Mouse (Mus musculus) liver, embryonic 12.5 days (tissue): ENCODE measurements around the gene Hils1. TPM values are rescaled to one million over a fixed set of nuclear protein-coding genes. Genes with fewer than 3 reads are reported as not detected.

Experiments
- ATAC-seq: fragments of 200-750 bp; cut with Nextera tagmentation; 2 replicates; pipeline ENCODE4 v1.8.0; 2017; ENCODE audit warnings: moderate number of reproducible peaks, mild to moderate bottlenecking, moderate library complexity
- H3K27ac ChIP-seq: fragments of 300-500 bp; sonication (generic); 2 replicates; pipeline ENCODE4 v1.5.1; 2016; ENCODE audit warnings: mild to moderate bottlenecking
- H3K27me3 ChIP-seq: fragments of 300-500 bp; sonication (generic); replicated peaks from 2 replicates; pipeline ENCODE4 v1.6.1; 2016; ENCODE audit warnings: mild to moderate bottlenecking, moderate library complexity
- H3K36me3 ChIP-seq: fragments of 300-500 bp; sonication (generic); 2 replicates; pipeline ENCODE4 v1.6.1; 2016; ENCODE audit warnings: mild to moderate bottlenecking, moderate library complexity
- H3K4me1 ChIP-seq: fragments of 300-500 bp; sonication (generic); 2 replicates; pipeline ENCODE4 v1.6.1; 2016
- H3K4me2 ChIP-seq: fragments of 300-500 bp; sonication (generic); 2 replicates; pipeline ENCODE4 v1.6.1; 2016; ENCODE audit warnings: mild to moderate bottlenecking, moderate library complexity
- H3K4me3 ChIP-seq: fragments of 300-500 bp; sonication (generic); 2 replicates; pipeline ENCODE4 v1.5.1; 2016; ENCODE audit warnings: mild to moderate bottlenecking, moderate library complexity
- H3K9ac ChIP-seq: fragments of 300-500 bp; sonication (generic); 2 replicates; pipeline ENCODE4 v1.6.1; 2016; ENCODE audit warnings: mild to moderate bottlenecking, moderate library complexity
- H3K9me3 ChIP-seq: fragments of 300-500 bp; sonication (generic); replicated peaks from 2 replicates; pipeline ENCODE4 v1.6.1; 2016; ENCODE audit warnings: mild to moderate bottlenecking, moderate library complexity
- WGBS: fragments of 180-500 bp; shearing (Covaris S2); methylation state at CpG from one replicate; pipeline ENCODE4 v1.1.7; 2016; ENCODE audit not compliant: insufficient replicate concordance; 5-methylcytosine and 5-hydroxymethylcytosine counted together
- polyA plus RNA-seq: library from polyadenylated mRNA; unstranded; fragments of >200 nt; fragmentation: Nextera tagmentation; extraction: Ambion mirVana; gene quantifications from 2 replicates; pipeline ENCODE4 v1.2.1, GENCODE M21; 2016

Gene Hils1
- polyA plus RNA-seq, 1 experiment from 2014 or later, result not detected

GRCm38 (mm10) chr11:94976199-94976598 is 8.8 kb downstream of the Hils1 start, which contains the start of gene Sgca:
Gene Sgca (minus strand): TSS chr11:94976327.
- no peak for ATAC-seq
- H3K27me3 ChIP-seq, result peaks cover 28% of the 10 kb centered on the region
- H3K27ac ChIP-seq, result no peak within 1 kb of the TSS
- no peaks in the 10 kb centered on the region for H3K9me3 ChIP-seq
- H3K4me3 ChIP-seq, result no peak within 1 kb of the TSS
- 0 out of 2 replicates have a peak within 1 kb of the TSS, but pooled peaks have one; percentile 7 for H3K9ac ChIP-seq
- no peak within 1 kb of the TSS for H3K4me2 ChIP-seq
- H3K36me3 ChIP-seq, result no peaks in the 10 kb centered on the region
- 56% methylated on average over 5 of the region's 5 CpGs for WGBS
- peaks cover 30% of the 10 kb centered on the region for H3K4me1 ChIP-seq

DNA sequence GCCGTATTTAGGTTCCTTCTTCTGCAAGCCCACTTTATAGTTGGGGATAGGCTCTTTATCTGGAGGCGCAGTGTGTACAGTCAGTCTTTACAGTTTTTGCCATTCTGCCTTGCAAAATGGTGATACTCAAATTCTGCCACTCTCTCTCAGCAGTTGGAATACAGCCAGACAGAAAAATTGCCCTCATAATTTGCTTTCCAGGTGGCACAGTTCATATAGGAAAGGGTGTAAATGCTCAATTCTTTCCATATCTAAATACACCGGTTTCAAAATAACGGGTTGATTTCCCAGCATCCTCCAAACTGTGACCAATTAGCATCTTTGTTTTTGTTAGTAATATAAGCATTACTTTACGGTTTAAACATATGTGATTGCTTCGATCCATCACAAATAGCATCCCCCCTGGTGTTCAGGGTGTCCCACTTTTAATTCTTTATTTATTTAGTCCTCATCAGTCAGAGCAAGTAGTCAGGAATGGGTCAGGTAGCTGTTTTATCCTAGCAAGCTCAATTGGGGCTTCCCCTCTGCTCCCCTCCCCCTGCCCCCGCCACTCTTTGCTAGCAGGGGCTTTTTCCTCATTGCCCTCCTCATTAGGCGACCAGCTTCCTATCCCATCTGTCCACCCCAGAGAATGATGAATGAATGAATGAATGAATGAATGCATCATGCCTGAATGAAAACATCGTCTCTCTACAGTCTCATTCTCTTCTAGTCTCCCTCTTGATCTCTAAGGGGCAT is 11.0 kb downstream of the Hils1 start:
- Histone ChIP-seq H3K9me3 (no peaks in the 10 kb centered on the region), H3K9ac (no peak overlapping the region), H3K4me2 (peak overlapping the region; percentile 62), H3K27me3 (0 out of 2 replicates have a peak, but pooled peaks cover 7% of the 10 kb centered on the region), H3K4me3 (no peak overlapping the region), H3K27ac (no peak overlapping the region), H3K4me1 (peaks cover 30% of the 10 kb centered on the region), H3K36me3 (no peaks in the 10 kb centered on the region)
- WGBS, result 42% methylated on average over 9 of the region's 9 CpGs
- ATAC-seq, result no peak

DNA sequence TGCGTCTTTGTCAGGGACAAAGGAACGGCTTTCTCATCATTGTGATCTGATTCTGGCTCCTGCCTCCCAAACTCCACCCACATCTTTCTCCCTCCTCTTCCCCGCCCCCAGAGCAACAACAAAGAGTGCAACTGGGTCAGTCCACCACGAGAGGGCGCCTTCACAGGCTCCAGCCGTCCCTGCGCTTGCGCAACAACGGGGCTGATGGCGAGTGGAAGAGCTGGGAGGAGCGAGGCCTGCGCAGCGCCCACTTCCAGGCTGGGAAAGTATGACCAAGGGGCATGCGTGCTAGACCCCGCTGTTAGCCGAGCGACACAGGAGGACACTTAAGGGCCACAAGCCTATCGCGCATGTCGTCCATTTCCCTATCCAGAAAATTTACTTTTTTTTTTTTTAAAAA is 11.6 kb downstream of the Hils1 start:
- Histone ChIP-seq H3K36me3 (no peaks in the 10 kb centered on the region), H3K9me3 (no peaks in the 10 kb centered on the region), H3K9ac (peak overlapping the region; percentile 55), H3K27ac (peak overlapping the region; percentile 78), H3K4me2 (peak overlapping the region; percentile 62), H3K4me3 (0 out of 2 replicates have a peak overlapping the region, but pooled peaks have one; percentile 19), H3K4me1 (peaks cover 30% of the 10 kb centered on the region), H3K27me3 (0 out of 2 replicates have a peak, but pooled peaks cover 5% of the 10 kb centered on the region)
- WGBS, result under 1% methylated on average over 20 of the region's 20 CpGs
- peak; percentile 83 for ATAC-seq

GRCm38 (mm10) chr11:94979462-94980179 is 12.2 kb downstream of the Hils1 start:
- no peak overlapping the region for H3K4me3 ChIP-seq
- H3K27me3 ChIP-seq, result 0 out of 2 replicates have a peak, but pooled peaks cover 3% of the 10 kb centered on the region
- H3K27ac ChIP-seq, result peak overlapping the region; percentile 78
- peaks cover 37% of the 10 kb centered on the region for H3K4me1 ChIP-seq
- H3K9ac ChIP-seq, result peak overlapping the region; percentile 55
- no peaks in the 10 kb centered on the region for H3K9me3 ChIP-seq
- WGBS, result 54% methylated on average over 11 of the region's 11 CpGs
- peak; percentile 75 for ATAC-seq
- no peaks in the 10 kb centered on the region for H3K36me3 ChIP-seq
- H3K4me2 ChIP-seq, result peak overlapping the region; percentile 62

GRCm38 (mm10) chr11:94985140-94985539 is 17.7 kb downstream of the Hils1 start:
- Histone ChIP-seq H3K27ac (no peak overlapping the region), H3K4me2 (no peak overlapping the region)

GRCm38 (mm10) chr11:94985822-94986221 is 18.4 kb downstream of the Hils1 start:
- H3K4me1 ChIP-seq, result peaks cover 64% of the 10 kb centered on the region

More at GRCm38 (mm10) chr11:94985140-94985539, 17.7 kb downstream of the Hils1 start:
- WGBS, result 51% methylated on average over 1 of the region's 1 CpGs
- Histone ChIP-seq H3K27me3 (no peaks in the 10 kb centered on the region), H3K4me1 (peaks cover 65% of the 10 kb centered on the region), H3K36me3 (no peaks in the 10 kb centered on the region), H3K4me3 (no peak overlapping the region), H3K9me3 (no peaks in the 10 kb centered on the region), H3K9ac (no peak overlapping the region)
- no peak for ATAC-seq

GRCm38 (mm10) chr11:94986435-94986834 is 19.0 kb downstream of the Hils1 start:
- H3K4me2 ChIP-seq, result no peak overlapping the region
- peaks cover 63% of the 10 kb centered on the region for H3K4me1 ChIP-seq
- 60% methylated on average over 2 of the region's 2 CpGs for WGBS

More at GRCm38 (mm10) chr11:94985822-94986221, 18.4 kb downstream of the Hils1 start:
- Histone ChIP-seq H3K9ac (no peak overlapping the region), H3K27ac (no peak overlapping the region), H3K4me2 (no peak overlapping the region), H3K9me3 (no peaks in the 10 kb centered on the region), H3K4me3 (no peak overlapping the region), H3K36me3 (no peaks in the 10 kb centered on the region), H3K27me3 (no peaks in the 10 kb centered on the region)
- WGBS, result 73% methylated on average over 5 of the region's 5 CpGs
- ATAC-seq, result no peak

DNA sequence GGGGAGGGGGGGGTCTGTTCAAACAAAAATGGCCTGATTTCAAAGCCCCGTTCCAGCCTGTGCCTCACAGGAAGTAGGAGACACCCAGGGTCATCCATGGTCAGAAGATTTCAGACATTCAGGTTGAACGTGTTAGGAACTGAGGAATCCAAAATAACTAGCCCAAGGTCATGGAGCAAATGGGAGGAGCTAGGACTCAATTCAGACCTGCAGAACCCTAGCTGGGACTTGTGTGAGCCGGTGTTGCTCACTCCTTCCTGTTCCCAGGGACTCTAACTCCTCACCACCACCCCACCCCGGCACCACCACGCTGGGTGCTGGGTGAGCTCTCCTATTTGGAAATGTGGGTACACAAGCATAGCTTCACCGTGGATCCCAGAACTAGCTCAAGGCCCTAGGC is 19.9 kb downstream of the Hils1 start:
- H3K27me3 ChIP-seq, result no peaks in the 10 kb centered on the region
- H3K9ac ChIP-seq, result 0 out of 2 replicates have a peak overlapping the region, but pooled peaks have one; percentile 12
- no peaks in the 10 kb centered on the region for H3K36me3 ChIP-seq
- no peaks in the 10 kb centered on the region for H3K9me3 ChIP-seq
- 50% methylated on average over 6 of the region's 6 CpGs for WGBS
- no peak for ATAC-seq
- no peak overlapping the region for H3K4me2 ChIP-seq
- H3K27ac ChIP-seq, result 0 out of 2 replicates have a peak overlapping the region, but pooled peaks have one; percentile 12
- H3K4me1 ChIP-seq, result peaks cover 66% of the 10 kb centered on the region
- no peak overlapping the region for H3K4me3 ChIP-seq

More at GRCm38 (mm10) chr11:94986435-94986834, 19.0 kb downstream of the Hils1 start:
- Histone ChIP-seq H3K36me3 (no peaks in the 10 kb centered on the region), H3K9ac (no peak overlapping the region), H3K4me3 (no peak overlapping the region), H3K27me3 (no peaks in the 10 kb centered on the region), H3K9me3 (no peaks in the 10 kb centered on the region), H3K27ac (no peak overlapping the region)
- ATAC-seq, result no peak

- ATAC-seq, result no peak
- Histone ChIP-seq H3K9ac (peak overlapping the region; percentile 12; the same call in 1 of the 2 replicates), H3K9me3 (no peaks in the 10 kb centered on the region), H3K4me1 (peaks cover 72% of the 10 kb centered on the region), H3K4me2 (peak overlapping the region; percentile 94), H3K4me3 (no peak overlapping the region), H3K36me3 (no peaks in the 10 kb centered on the region), H3K27ac (peak overlapping the region; percentile 12; the same call in 1 of the 2 replicates), H3K27me3 (no peaks in the 10 kb centered on the region)
- 75% methylated on average over 8 of the region's 8 CpGs for WGBS
These were observed 20.5 kb downstream of the Hils1 start for GRCm38 (mm10) chr11:94987851-94988250.

DNA sequence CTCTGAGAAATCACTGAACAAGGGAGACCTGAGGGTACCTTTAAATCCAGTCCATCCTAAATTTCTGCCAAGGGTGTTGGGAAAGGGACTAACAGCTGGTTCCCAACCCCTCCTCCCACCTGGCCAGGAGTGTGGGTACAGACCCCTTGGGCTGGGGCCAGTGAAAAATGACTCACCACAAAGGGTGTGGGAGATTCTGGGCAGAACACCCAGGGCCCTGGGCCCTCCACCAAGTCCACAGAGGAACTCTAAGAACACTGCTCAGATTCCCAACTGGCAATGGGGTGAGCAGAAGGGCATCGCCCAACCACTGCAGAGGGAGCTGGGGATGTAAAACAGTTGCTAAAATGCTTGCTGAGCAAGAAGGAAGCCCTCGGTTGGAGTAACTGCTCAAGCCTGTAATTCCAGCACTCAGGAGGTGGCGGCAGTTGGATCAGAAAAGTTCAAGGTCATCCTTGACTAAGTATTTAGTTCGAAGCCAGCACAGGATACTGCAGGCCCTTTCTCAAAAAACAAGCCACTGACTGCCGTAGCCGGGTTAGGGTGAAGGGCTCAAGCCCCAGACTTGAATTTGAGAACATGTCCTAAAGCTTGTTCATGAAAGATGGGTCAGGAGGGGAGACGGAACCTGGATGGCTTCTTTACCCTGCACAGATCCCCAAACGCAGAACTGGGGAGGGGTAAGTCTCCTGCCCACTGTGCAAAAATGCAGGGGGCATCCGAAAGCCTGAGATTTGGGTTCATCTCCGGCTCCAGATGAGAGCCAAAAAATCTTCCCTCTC is 21.6 kb downstream of the Hils1 start:
- Histone ChIP-seq H3K4me3 (peak overlapping the region; percentile 86), H3K4me2 (peak overlapping the region; percentile 94)
- WGBS, result 28% methylated on average over 10 of the region's 10 CpGs

DNA sequence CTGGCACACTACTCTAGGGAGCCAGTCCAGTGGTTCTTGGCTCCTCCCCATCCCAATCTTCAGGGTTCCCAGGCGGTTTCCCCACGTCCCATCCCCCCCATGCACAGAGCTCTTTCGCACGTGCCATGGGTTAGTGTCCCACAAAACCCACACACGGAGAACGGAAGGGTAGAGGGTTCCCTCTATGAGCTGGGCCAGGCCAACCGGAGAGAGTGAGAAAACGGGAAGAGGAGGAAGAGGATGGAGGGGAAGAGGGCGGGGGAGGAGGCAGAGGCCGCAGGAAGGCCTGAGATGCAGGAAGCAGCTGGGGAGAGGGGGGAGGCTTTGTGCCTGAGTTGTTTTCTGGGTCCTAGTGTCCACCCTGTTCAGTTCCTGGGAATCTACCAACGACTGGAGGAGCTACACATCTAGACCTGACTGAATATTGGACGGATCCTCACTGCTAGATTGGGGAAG is 22.2 kb downstream of the Hils1 start:
- under 1% methylated on average over 12 of the region's 12 CpGs for WGBS

More for the DNA sequence above, 21.6 kb downstream of the Hils1 start:
- peaks cover 82% of the 10 kb centered on the region for H3K4me1 ChIP-seq
- peak overlapping the region; percentile 90 for H3K27ac ChIP-seq
- no peaks in the 10 kb centered on the region for H3K9me3 ChIP-seq
- peaks cover 7% of the 10 kb centered on the region for H3K36me3 ChIP-seq
- no peak for ATAC-seq
- H3K9ac ChIP-seq, result peak overlapping the region; percentile 95
- H3K27me3 ChIP-seq, result no peaks in the 10 kb centered on the region

More for the DNA sequence above, 22.2 kb downstream of the Hils1 start:
- peak overlapping the region; percentile 90 for H3K27ac ChIP-seq
- H3K4me2 ChIP-seq, result peak overlapping the region; percentile 94
- peaks cover 82% of the 10 kb centered on the region for H3K4me1 ChIP-seq
- ATAC-seq, result peak; percentile 58
- no peaks in the 10 kb centered on the region for H3K27me3 ChIP-seq
- peaks cover 13% of the 10 kb centered on the region for H3K36me3 ChIP-seq
- H3K4me3 ChIP-seq, result peak overlapping the region; percentile 86
- H3K9ac ChIP-seq, result peak overlapping the region; percentile 95
- no peaks in the 10 kb centered on the region for H3K9me3 ChIP-seq
